Mouse (Mus musculus) spleen, adult 12 weeks (tissue): ENCODE data around the gene Calhm2.

Experiments
- DNase-seq: peaks from one replicate; pipeline ENCODE4 v3.0.0; 2022; ENCODE audit warnings: low spot score

The Calhm2 gene

DNA sequence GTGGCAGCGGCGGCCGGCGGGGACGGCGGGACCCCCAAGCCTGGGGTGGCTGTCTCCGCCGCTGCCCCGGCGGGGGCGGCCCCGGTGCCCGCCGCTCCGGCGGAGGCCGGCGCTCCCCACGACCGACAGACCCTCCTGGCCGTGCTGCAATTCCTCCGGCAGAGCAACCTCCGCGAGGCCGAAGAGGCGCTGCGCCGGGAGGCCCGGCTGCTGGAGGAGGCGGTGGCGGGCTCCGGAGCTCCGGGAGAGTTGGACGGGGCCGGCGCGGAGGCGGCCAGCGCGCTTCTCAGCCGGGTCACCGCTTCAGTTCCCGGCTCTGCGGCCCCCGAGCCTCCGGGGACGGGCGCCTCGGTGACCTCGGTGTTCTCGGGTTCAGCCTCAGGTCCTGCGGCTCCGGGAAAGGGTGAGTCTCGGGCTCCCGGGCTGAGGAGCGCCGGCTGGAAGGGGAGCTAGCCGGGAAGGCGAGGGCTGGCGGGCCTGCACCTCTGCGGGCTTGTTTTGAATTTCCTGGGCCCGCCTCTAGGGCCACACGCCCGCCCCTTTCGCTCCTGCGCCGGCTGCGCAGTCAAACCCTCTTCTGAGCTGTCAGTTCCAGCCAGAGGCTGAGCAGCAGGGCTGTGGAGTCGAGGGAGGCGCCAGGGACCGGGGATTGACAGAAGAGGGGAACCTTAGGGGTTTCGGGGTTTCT, 70.0 kb downstream of the Calhm2 start:
- DNase-seq, result peak; percentile 82

DNA sequence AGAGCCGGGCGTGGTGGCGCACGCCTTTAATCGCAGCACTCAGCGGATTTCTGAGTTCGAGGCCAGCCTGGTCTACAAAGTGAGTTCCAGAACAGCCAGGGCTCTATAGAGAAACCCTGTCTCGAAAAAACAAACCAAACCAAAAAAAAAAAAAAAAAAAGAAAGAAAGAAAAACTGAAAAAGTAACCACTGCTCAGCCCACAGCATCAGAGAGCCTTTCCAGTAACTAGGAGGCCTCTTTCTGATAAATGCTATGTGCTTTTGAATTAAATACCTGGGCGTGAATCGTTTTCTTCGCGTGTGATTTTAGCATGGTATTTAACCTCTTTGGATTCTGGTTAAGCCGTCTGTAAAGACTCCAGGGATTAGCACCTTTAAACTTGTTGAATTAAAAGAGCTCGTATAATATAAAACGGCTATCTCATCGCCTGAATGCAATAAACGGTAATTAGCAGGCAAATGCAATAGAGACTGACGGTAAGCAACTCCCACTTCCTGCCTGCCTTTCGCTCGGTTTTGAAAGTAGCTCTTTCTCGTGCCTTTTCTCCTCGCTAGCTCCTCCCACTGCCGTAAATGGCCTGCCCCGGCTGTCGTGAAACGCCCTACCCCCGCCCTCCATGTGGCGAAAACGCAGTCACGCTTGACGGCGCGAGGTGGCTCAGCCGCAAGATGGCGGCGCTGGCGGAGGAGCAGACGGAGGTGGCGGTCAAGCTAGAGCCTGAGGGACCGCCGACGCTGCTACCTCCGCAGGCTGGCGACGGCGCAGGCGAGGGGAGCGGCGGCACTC, 70.8 kb downstream of the Calhm2 start, which contains the start of gene Taf5:
Gene Taf5 (plus strand): TSS at position 651 of the 787 bp plus-strand sequence.
- DNase-seq, result peak; percentile 97

DNA sequence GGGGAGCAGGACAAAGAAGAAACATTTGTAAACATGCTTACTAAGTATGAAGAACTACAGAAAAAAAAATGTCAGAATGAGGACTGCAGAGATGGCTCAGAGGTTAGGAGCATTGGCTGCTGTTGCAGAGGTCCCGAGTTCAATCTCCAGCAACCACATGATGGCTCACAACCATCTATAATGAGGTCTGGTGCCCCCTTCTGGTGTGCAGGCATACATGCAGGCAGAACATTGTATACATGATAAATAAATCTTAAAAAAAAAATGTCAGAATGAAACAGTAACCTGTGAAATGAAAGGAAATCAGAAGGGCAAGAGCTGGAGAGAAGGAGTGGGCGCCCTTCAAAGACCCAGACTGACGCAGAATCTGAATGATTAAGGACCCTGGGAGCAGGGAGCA, 72.2 kb downstream of the Calhm2 start:
- DNase-seq, result no peak

DNA sequence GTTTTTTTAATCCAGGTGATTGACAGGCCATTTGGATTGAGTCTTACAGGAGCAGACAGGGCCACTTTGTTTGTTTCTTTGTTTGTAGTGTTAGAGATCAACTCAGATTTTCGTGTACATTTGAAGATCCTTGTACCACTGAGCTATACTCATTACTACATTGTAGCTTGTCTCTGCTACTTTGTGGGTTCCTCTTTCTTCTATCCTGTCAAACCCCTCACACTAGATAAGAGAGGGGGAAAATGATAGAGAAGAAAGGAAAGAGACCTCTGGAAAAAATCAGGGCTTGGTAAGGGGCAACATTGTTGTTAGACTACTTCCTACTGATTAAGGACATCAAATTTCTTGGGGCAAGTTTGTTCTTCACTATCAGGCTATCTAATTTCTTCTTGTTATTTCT, 80.4 kb downstream of the Calhm2 start:
- no peak for DNase-seq
